Mouse (Mus musculus): ENCODE data around the gene Cacna1c. TPM values are rescaled to one million over a fixed set of nuclear protein-coding genes. Genes with fewer than 3 reads are reported as not detected.

Gene Cacna1c
- polyA plus RNA-seq, 1 experiment from 2014 or later: 2.1 TPM

GRCm38 (mm10) chr6:119077231-119077630 is 119.0 kb downstream of the Cacna1c start:
- no peak for ATAC-seq
- CTCF ChIA-PET: no interaction called here
- POLR2A ChIA-PET: interaction anchor here (0.7 kb wide), 1 partner anchor 81 kb away, joined by 3 read pairs; no protein-coding TSS in a partner anchor
- DNase-seq (ENCODE audit: low read depth, low spot score): no peak
- H3K27me3 ChIP-seq: no peaks in the 10 kb centered on the region
- in situ Hi-C loops (cut with MboI; ENCODE audit: low pct_unique_long_range_greater_than_20kb): no loop called here
- no peak for TF ChIP-seq CTCF (IDR thresholded peaks at IDR 0.05)

GRCm38 (mm10) chr6:119073419-119074071 is 122.7 kb downstream of the Cacna1c start:
- no peak for ATAC-seq
- DNase-seq (ENCODE audit: low read depth, low spot score): no peak
- no peak for TF ChIP-seq CTCF (IDR thresholded peaks at IDR 0.05)
- CTCF ChIA-PET: no interaction called here
- H3K27me3 ChIP-seq: no peaks in the 10 kb centered on the region
- in situ Hi-C loops (cut with MboI; ENCODE audit: low pct_unique_long_range_greater_than_20kb): no loop called here
- POLR2A ChIA-PET: no interaction called here

- in situ Hi-C loops (cut with MboI; ENCODE audit: low pct_unique_long_range_greater_than_20kb): no loop called here
- no peak for TF ChIP-seq CTCF (IDR thresholded peaks at IDR 0.05)
- CTCF ChIA-PET: no interaction called here
- ATAC-seq (no peak), DNase-seq (ENCODE audit: low read depth, low spot score) (no peak)
- no peaks in the 10 kb centered on the region for H3K27me3 ChIP-seq
- POLR2A ChIA-PET: no interaction called here
Observed at GRCm38 (mm10) chr6:119072772-119073171, 123.4 kb downstream of the Cacna1c start.

GRCm38 (mm10) chr6:119070771-119071170 is 125.4 kb downstream of the Cacna1c start:
- CTCF ChIA-PET: no interaction called here
- no peak for TF ChIP-seq CTCF (IDR thresholded peaks at IDR 0.05)
- no peaks in the 10 kb centered on the region for H3K27me3 ChIP-seq
- POLR2A ChIA-PET: no interaction called here
- ATAC-seq (no peak), DNase-seq (ENCODE audit: low read depth, low spot score) (no peak)
- in situ Hi-C loops (cut with MboI; ENCODE audit: low pct_unique_long_range_greater_than_20kb): no loop called here

- in situ Hi-C loops (cut with MboI; ENCODE audit: low pct_unique_long_range_greater_than_20kb): no loop called here
- no peaks in the 10 kb centered on the region for H3K27me3 ChIP-seq
- ChIA-PET POLR2A (no interaction called here), CTCF (no interaction called here)
- no peak for TF ChIP-seq CTCF (IDR thresholded peaks at IDR 0.05)
- ATAC-seq: no peak
- DNase-seq (ENCODE audit: low read depth, low spot score): no peak
Observed at GRCm38 (mm10) chr6:119070351-119070750, 125.9 kb downstream of the Cacna1c start.

GRCm38 (mm10) chr6:119069145-119069544 is 127.1 kb downstream of the Cacna1c start:
- no peaks in the 10 kb centered on the region for H3K27me3 ChIP-seq
- no peak for DNase-seq (ENCODE audit: low read depth, low spot score)
- ChIA-PET CTCF (no interaction called here), POLR2A (no interaction called here)
- no peak for ATAC-seq
- no peak for TF ChIP-seq CTCF (IDR thresholded peaks at IDR 0.05)
- in situ Hi-C loops (cut with MboI; ENCODE audit: low pct_unique_long_range_greater_than_20kb): no loop called here

- DNase-seq (ENCODE audit: low read depth, low spot score) (no peak), ATAC-seq (no peak)
- TF ChIP-seq CTCF (IDR thresholded peaks at IDR 0.05): no peak
- CTCF ChIA-PET: no interaction called here
- POLR2A ChIA-PET: no interaction called here
- no peaks in the 10 kb centered on the region for H3K27me3 ChIP-seq
- in situ Hi-C loops (cut with MboI; ENCODE audit: low pct_unique_long_range_greater_than_20kb): no loop called here
Observed at GRCm38 (mm10) chr6:119068650-119069049, 127.6 kb downstream of the Cacna1c start.

- ATAC-seq: no peak
- in situ Hi-C loops (cut with MboI; ENCODE audit: low pct_unique_long_range_greater_than_20kb): no loop called here
Observed at GRCm38 (mm10) chr6:119064961-119065360, 131.3 kb downstream of the Cacna1c start.

GRCm38 (mm10) chr6:119064430-119064829 is 131.8 kb downstream of the Cacna1c start:
- in situ Hi-C loops (cut with MboI; ENCODE audit: low pct_unique_long_range_greater_than_20kb): no loop called here
- POLR2A ChIA-PET: no interaction called here
- ATAC-seq (no peak), DNase-seq (ENCODE audit: low read depth, low spot score) (no peak)
- CTCF ChIA-PET: no interaction called here
- no peaks in the 10 kb centered on the region for H3K27me3 ChIP-seq
- TF ChIP-seq CTCF (IDR thresholded peaks at IDR 0.05): no peak

More at GRCm38 (mm10) chr6:119064961-119065360, 131.3 kb downstream of the Cacna1c start:
- DNase-seq (ENCODE audit: low read depth, low spot score): no peak
- ChIA-PET POLR2A (no interaction called here), CTCF (no interaction called here)
- TF ChIP-seq CTCF (IDR thresholded peaks at IDR 0.05): no peak
- H3K27me3 ChIP-seq: no peaks in the 10 kb centered on the region

- POLR2A ChIA-PET: no interaction called here
- in situ Hi-C loops (cut with MboI; ENCODE audit: low pct_unique_long_range_greater_than_20kb): no loop called here
- CTCF ChIA-PET: no interaction called here
- ATAC-seq: no peak
- DNase-seq (ENCODE audit: low read depth, low spot score): no peak
- no peak for TF ChIP-seq CTCF (IDR thresholded peaks at IDR 0.05)
- H3K27me3 ChIP-seq: no peaks in the 10 kb centered on the region
Observed at GRCm38 (mm10) chr6:119062695-119063094, 133.5 kb downstream of the Cacna1c start.

GRCm38 (mm10) chr6:119058896-119059295 is 137.3 kb downstream of the Cacna1c start:
- ChIA-PET POLR2A (no interaction called here), CTCF (no interaction called here)
- in situ Hi-C loops (cut with MboI; ENCODE audit: low pct_unique_long_range_greater_than_20kb): no loop called here
- TF ChIP-seq CTCF (IDR thresholded peaks at IDR 0.05): no peak
- no peaks in the 10 kb centered on the region for H3K27me3 ChIP-seq
- DNase-seq (ENCODE audit: low read depth, low spot score) (no peak), ATAC-seq (no peak)

- POLR2A ChIA-PET: no interaction called here
- no peaks in the 10 kb centered on the region for H3K27me3 ChIP-seq
- ATAC-seq (no peak), DNase-seq (ENCODE audit: low read depth, low spot score) (no peak)
- CTCF ChIA-PET: no interaction called here
- in situ Hi-C loops (cut with MboI; ENCODE audit: low pct_unique_long_range_greater_than_20kb): no loop called here
- TF ChIP-seq CTCF (IDR thresholded peaks at IDR 0.05): no peak
Observed at GRCm38 (mm10) chr6:119058461-119058860, 137.8 kb downstream of the Cacna1c start.

All from Patski (cell line).